Mouse (Mus musculus): ENCODE measurements around the gene Ankrd33. TPM values are rescaled to one million over a fixed set of nuclear protein-coding genes. Genes with fewer than 3 reads are reported as not detected.
A peak's percentile ranks its signal among the peaks of the same experiment; 100 is the strongest.

Gene Ankrd33
- polyA plus RNA-seq, 1 experiment from 2014 or later: not detected

DNA sequence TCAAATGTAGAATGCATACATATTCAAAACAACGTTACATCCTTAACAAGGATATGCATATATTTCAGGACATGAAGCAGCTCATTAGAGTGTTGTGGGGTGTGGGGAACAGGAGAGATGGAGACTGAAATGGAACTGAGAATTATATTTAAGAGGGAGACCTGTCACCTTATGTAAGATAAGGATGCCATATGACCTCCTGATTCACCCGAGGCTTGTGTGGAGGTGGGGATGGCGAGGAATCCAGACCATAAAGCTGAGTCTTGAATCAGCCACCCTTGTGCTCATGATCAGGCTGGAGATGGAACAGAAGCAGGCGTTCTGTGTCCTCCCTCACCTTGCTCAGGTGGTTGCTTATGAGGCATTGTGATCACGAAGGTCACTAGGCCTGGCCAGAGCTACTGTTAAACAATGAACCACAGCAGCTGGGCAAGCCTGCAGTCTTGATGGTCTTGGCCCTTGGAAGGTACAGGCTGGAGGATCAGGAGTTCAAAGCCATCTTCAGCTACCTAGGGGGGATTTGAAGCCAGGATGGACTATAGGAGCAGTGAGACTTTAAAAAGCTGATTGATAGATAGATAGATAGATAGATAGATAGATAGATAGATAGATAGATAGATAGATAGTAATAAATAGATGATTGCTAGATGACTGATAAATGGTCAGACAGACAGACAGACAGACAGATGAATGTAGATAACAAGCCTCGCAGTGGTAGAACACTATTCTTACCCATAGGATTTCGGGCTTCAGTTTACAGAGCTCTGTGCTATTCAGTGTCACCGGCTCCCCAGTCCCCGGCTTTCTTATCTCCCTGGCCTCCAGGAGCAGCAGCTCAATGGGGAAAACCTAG, 36.1 kb downstream of the Ankrd33 start:
- H3K27ac ChIP-seq: no peak overlapping the region
- peaks cover 8% of the 10 kb centered on the region; the same call in 1 of the 2 replicates for H3K4me1 ChIP-seq
- no peak overlapping the region for H3K4me3 ChIP-seq
- no peaks in the 10 kb centered on the region for H3K36me3 ChIP-seq
- no peaks in the 10 kb centered on the region for H3K9me3 ChIP-seq
- H3K9ac ChIP-seq: no peak overlapping the region
- ATAC-seq (ENCODE audit: insufficient number of reproducible peaks, insufficient read depth, low FRiP score, low TSS enrichment): no peak
- no peaks in the 10 kb centered on the region for H3K27me3 ChIP-seq
- H3K4me2 ChIP-seq (replicated peaks): no peak overlapping the region
- 76% methylated on average over 9 of the region's 9 CpGs for WGBS

DNA sequence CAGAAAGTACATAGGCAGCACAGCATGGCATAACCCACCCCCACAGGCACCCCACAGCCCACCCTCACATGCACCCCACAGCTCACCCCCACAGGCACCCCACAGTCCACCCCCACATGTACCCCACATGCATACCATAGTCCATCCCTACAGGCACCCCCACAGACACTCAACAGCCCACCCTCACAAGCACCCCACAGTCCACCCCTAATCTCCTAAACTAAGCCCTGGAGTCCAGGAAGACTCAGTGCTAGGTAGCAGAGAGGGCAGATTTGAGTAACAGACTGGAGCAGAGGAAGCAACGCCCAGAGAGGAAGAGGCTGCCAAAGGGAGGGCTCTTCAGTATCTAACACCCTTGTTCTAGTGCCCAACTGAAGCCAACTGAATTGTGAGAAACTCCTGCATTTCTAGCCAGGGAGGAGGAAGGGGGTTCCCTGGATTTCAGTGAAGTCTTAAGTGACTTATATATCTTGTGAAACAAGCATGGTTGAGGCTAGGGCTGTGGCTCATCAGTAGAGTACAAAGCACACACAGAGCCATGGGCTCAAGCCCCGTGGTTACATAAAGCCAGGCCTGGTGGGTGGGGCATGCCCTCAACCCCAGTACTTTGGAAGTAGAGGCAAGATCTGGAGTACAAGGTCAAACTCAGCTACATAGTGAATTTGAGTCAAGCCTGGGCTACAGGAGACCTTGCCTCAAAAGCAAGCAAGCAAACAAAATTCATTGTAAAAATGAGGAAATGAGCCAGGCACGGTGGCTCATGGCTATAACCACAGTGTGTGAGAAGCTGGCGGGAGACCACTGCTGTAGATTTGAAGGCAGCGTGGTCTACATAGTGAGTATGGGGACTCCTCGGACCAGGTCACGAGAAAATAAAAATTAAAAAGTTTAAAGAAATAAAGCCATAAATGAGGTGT, 39.4 kb downstream of the Ankrd33 start:
- peaks cover 6% of the 10 kb centered on the region; the same call in 1 of the 2 replicates for H3K4me1 ChIP-seq
- H3K9ac ChIP-seq: no peak overlapping the region
- no peaks in the 10 kb centered on the region for H3K9me3 ChIP-seq
- H3K4me3 ChIP-seq: no peak overlapping the region
- no peak overlapping the region for H3K4me2 ChIP-seq (replicated peaks)
- no peaks in the 10 kb centered on the region for H3K27me3 ChIP-seq
- 0 out of 2 replicates have a peak, but pooled peaks have one; percentile 24 for ATAC-seq (ENCODE audit: insufficient number of reproducible peaks, insufficient read depth, low FRiP score, low TSS enrichment)
- H3K36me3 ChIP-seq: no peaks in the 10 kb centered on the region
- WGBS: 80% methylated on average over 7 of the region's 7 CpGs
- no peak overlapping the region for H3K27ac ChIP-seq

DNA sequence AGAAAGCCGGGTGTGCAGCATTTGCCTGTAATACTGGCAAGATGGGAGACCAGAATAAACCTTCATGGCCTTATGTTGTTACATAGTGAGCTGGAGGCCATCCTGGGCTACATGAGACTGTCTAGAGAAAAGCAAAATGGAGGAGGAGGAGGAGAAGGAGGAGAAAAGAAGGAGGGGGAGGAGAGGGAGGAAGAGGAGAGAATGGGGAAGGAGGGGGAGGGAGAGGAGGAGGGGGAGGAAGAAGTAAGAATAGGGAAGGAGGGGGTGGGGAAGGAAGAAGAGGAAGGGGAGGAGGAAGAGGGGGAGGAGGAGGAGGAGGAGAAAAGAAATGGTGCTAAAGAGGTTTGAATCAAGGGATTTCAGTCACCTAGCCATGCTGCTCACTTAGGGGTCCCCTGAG, 44.6 kb downstream of the Ankrd33 start:
- H3K4me1 ChIP-seq: peaks cover 42% of the 10 kb centered on the region
- no peak overlapping the region; the same call in 1 of the 2 replicates for H3K27ac ChIP-seq
- no peaks in the 10 kb centered on the region for H3K9me3 ChIP-seq
- no peak overlapping the region for H3K4me3 ChIP-seq
- whole genome bisulfite sequencing: 18% methylated on average over 1 of the region's 1 CpGs
- no peak for ATAC-seq (ENCODE audit: insufficient number of reproducible peaks, insufficient read depth, low FRiP score, low TSS enrichment)
- no peaks in the 10 kb centered on the region for H3K36me3 ChIP-seq
- peak overlapping the region; percentile 37 for H3K4me2 ChIP-seq (replicated peaks)
- H3K27me3 ChIP-seq: no peaks in the 10 kb centered on the region; the same call in 1 of the 2 replicates
- no peak overlapping the region for H3K9ac ChIP-seq

DNA sequence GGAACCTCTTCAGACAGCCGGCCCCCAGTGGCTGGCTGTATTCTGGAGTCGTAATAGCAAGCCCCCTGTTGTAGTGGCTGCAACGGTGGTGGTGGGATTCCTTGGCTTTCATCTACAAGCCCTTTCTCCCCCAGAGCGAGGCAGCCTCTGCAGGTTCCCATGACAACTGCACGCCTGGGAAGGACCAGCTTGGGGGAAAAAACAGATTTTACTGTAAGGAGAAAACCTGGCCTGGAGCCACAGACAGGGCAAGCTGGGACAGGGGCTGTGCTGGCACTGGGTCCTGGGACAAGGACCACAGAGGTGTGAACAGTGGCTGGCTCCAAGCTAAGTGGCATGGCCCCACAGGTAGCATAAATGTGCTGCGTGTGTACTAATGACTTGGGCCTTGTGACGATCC, 45.0 kb downstream of the Ankrd33 start:
- Histone ChIP-seq H3K9ac (no peak overlapping the region), H3K4me1 (peaks cover 42% of the 10 kb centered on the region), H3K27me3 (no peaks in the 10 kb centered on the region; the same call in 1 of the 2 replicates), H3K27ac (peak overlapping the region; percentile 1; the same call in 1 of the 2 replicates), H3K4me2 (replicated peaks) (peak overlapping the region; percentile 37), H3K4me3 (no peak overlapping the region), H3K9me3 (no peaks in the 10 kb centered on the region), H3K36me3 (no peaks in the 10 kb centered on the region)
- 0 out of 2 replicates have a peak, but pooled peaks have one; percentile 64 for ATAC-seq (ENCODE audit: insufficient number of reproducible peaks, insufficient read depth, low FRiP score, low TSS enrichment)
- WGBS: 20% methylated on average over 7 of the region's 7 CpGs

DNA sequence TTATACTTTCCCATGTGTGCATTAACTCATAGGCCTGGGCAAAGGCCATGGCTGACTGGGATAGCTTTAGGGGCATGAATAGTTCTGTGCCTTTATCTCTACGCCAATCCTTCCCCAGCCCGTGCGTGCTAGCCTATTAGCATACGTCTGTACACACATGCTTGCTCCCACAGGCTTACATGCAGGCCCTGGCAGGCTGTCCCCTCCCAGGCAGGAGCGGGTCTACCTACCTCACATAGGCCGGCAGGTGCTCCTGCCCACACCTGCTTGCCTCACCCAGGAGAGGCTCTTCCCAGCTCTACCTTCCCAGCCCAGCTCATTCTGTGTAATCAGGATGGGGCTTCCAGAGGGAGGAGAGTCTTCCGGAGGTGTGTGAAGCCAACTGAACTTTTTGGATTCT, 46.0 kb downstream of the Ankrd33 start:
- ATAC-seq (ENCODE audit: insufficient number of reproducible peaks, insufficient read depth, low FRiP score, low TSS enrichment): no peak
- 81% methylated on average over 7 of the region's 7 CpGs for WGBS
- Histone ChIP-seq H3K36me3 (no peaks in the 10 kb centered on the region), H3K9ac (no peak overlapping the region), H3K4me1 (peaks cover 42% of the 10 kb centered on the region), H3K27ac (no peak overlapping the region), H3K4me2 (replicated peaks) (no peak overlapping the region), H3K27me3 (no peaks in the 10 kb centered on the region; the same call in 1 of the 2 replicates), H3K9me3 (no peaks in the 10 kb centered on the region), H3K4me3 (no peak overlapping the region)

DNA sequence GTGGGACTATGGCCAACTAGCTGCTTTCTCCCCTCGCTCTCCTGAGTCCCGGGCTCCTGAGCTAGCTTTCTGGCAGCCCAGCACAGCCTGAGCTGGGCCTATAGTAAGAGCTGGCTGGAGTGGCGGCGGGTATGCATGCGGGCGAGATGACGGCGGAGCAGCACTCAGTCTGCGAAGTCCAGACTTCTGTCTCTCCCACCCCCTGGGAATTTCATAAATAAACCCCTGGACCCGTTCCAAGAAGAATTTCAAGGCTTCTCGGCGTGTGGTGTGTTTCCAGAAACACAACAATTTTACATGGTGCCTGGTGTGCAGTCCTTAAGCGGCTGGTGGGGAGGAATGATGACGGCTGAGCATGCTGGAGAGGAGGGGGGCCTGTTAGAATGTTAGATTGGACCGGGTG, 47.5 kb downstream of the Ankrd33 start:
- Histone ChIP-seq H3K9me3 (no peaks in the 10 kb centered on the region), H3K36me3 (no peaks in the 10 kb centered on the region), H3K4me2 (replicated peaks) (peak overlapping the region; percentile 16), H3K4me3 (no peak overlapping the region), H3K9ac (0 out of 2 replicates have a peak overlapping the region, but pooled peaks have one; percentile 10), H3K4me1 (peaks cover 42% of the 10 kb centered on the region), H3K27me3 (no peaks in the 10 kb centered on the region; the same call in 1 of the 2 replicates), H3K27ac (peak overlapping the region; percentile 79)
- WGBS: 21% methylated on average over 15 of the region's 15 CpGs
- ATAC-seq (ENCODE audit: insufficient number of reproducible peaks, insufficient read depth, low FRiP score, low TSS enrichment): peak; percentile 80

DNA sequence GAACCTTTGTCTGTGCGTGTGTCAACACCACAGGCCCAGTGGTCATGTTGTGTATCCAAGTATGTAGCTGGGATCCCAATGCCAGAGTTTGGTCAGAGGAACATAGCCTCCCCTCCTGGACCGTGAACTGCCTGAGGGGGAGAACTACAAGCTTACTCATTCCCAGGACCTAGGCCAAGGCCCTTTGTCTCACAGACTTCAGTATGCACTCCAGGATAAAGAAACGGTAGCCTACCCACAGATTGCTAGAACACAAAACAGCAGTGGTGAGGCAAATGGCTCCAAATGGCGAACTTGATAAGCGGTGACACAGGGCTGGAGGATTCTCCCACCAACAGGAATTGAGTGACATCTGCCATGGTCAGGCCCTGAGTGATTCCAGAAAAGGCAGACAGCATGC, 48.3 kb downstream of the Ankrd33 start:
- Histone ChIP-seq H3K27me3 (peaks cover 4% of the 10 kb centered on the region; the same call in 1 of the 2 replicates), H3K9me3 (no peaks in the 10 kb centered on the region), H3K36me3 (no peaks in the 10 kb centered on the region), H3K4me2 (replicated peaks) (no peak overlapping the region), H3K4me1 (peaks cover 42% of the 10 kb centered on the region), H3K9ac (0 out of 2 replicates have a peak overlapping the region, but pooled peaks have one; percentile 10), H3K27ac (peak overlapping the region; percentile 79), H3K4me3 (no peak overlapping the region)
- ATAC-seq (ENCODE audit: insufficient number of reproducible peaks, insufficient read depth, low FRiP score, low TSS enrichment): no peak
- 62% methylated on average over 5 of the region's 5 CpGs for WGBS

DNA sequence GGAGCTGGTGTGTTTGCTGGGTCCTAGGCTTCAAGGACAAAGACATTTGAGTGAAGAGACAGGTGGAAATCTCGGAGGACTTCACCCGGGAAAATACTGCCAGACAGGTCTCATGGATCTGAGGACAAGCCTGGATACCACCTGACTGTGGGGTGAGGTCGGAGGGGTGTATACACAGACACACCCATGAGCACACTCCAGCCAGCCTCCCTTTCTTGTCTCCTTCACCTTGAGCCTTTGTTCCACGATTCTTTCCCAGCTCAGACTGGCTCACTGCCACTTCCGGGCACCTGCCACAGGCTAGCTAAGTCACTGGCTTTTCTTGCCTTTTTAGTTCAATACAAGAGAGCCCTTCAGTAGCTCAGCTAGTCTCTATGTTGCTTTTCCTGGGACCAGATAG, 48.7 kb downstream of the Ankrd33 start:
- Histone ChIP-seq H3K27ac (no peak overlapping the region), H3K4me3 (no peak overlapping the region), H3K9me3 (no peaks in the 10 kb centered on the region), H3K4me2 (replicated peaks) (no peak overlapping the region), H3K36me3 (no peaks in the 10 kb centered on the region), H3K27me3 (peaks cover 4% of the 10 kb centered on the region; the same call in 1 of the 2 replicates), H3K9ac (no peak overlapping the region), H3K4me1 (peaks cover 42% of the 10 kb centered on the region)
- WGBS: 72% methylated on average over 5 of the region's 5 CpGs
- no peak for ATAC-seq (ENCODE audit: insufficient number of reproducible peaks, insufficient read depth, low FRiP score, low TSS enrichment)

DNA sequence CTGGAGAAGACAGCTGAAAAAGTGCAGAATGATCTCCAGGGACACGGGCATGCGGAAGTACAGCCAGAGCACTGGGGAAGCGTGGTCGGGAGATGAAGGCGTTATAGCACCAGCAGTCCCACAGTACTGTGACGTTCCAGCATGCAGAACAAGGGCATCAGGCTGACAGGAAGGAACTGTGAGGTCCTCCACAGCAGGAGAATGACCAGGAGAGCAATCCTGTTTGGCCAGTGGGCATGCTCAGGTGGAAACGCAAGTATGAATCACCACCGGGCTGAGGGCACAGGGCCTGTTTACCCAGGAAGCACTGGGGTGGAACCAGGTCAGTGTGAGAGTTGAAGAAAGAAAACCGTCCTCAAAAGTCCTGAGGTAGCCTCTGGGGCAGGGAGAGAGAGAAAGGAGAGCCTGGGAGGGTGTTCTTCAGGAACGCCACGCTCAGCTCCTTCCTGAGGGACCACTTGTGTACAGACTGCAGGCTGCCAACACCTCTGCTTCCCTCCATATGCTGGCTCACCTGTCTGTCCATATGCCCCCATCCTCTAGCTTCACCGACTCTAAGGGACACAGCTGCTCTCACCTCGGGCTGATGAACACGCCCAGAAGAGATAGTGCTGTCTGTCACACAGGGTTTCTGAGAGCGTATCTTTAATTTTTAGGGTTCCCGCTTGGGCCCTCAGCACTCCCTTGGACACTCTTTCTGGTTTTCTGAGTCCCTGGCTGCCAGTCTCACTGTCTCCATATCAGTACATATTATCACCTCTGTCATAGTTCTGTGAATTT, 50.3 kb downstream of the Ankrd33 start:
- Histone ChIP-seq H3K9me3 (no peaks in the 10 kb centered on the region), H3K4me3 (no peak overlapping the region), H3K4me1 (peaks cover 27% of the 10 kb centered on the region), H3K27me3 (peaks cover 4% of the 10 kb centered on the region; the same call in 1 of the 2 replicates), H3K27ac (no peak overlapping the region), H3K36me3 (no peaks in the 10 kb centered on the region), H3K9ac (no peak overlapping the region), H3K4me2 (replicated peaks) (no peak overlapping the region)
- ATAC-seq (ENCODE audit: insufficient number of reproducible peaks, insufficient read depth, low FRiP score, low TSS enrichment): no peak
- 63% methylated on average over 16 of the region's 16 CpGs for WGBS

DNA sequence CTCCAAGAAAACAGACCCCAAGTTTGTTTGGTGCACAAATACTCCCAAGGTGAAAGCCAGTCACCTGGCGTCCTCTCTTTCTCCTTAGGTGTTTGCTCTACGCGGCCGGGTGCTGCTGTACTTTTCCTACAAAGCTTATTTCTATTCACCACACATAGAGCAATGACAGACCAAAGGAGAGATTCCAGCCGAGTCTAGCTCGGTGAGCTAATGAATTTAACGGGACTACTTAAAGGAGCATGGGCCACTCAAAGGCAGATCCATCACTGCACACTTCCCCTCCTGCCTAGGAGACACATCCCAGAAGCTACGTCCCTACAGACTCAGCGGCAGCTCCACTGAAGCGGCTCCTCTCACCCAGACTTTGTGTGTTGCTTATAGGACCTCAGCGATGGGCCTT, 52.0 kb downstream of the Ankrd33 start:
- Histone ChIP-seq H3K4me3 (no peak overlapping the region), H3K4me1 (peaks cover 20% of the 10 kb centered on the region), H3K9ac (no peak overlapping the region), H3K27ac (no peak overlapping the region), H3K36me3 (no peaks in the 10 kb centered on the region), H3K9me3 (no peaks in the 10 kb centered on the region), H3K4me2 (replicated peaks) (no peak overlapping the region), H3K27me3 (0 out of 2 replicates have a peak, but pooled peaks cover 4% of the 10 kb centered on the region)
- ATAC-seq (ENCODE audit: insufficient number of reproducible peaks, insufficient read depth, low FRiP score, low TSS enrichment): no peak
- WGBS: 83% methylated on average over 11 of the region's 11 CpGs
